Mouse (Mus musculus) lung, embryonic 15.5 days (tissue): Measurements from ENCODE around the gene Snd1. TPM values are rescaled to one million over a fixed set of nuclear protein-coding genes. Genes with fewer than 3 reads are reported as not detected.
"Not testable (repeated sequence)": the region's sequence is repeated elsewhere in the genome, so short reads cannot be mapped to it uniquely, and the experiment has no call there.

Source experiments
- ATAC-seq: fragments of 200-750 bp; cut with Nextera tagmentation; 2 replicates; pipeline ENCODE4 v1.8.0; 2017; ENCODE audit warnings: moderate number of reproducible peaks, borderline replicate concordance; ENCODE audit not compliant: low FRiP score, low TSS enrichment; ENCODE audit errors: extremely low read depth
- H3K27ac ChIP-seq: fragments of 300-500 bp; sonication (generic); 2 replicates; pipeline ENCODE4 v1.5.1; 2015; ENCODE audit warnings: moderate library complexity, mild to moderate bottlenecking, inconsistent platforms
- H3K27me3 ChIP-seq: fragments of 300-500 bp; sonication (generic); 2 replicates; pipeline ENCODE4 v1.6.1; 2015; ENCODE audit warnings: inconsistent platforms
- H3K36me3 ChIP-seq: fragments of 300-500 bp; sonication (generic); 2 replicates; pipeline ENCODE4 v1.6.1; 2015; ENCODE audit warnings: inconsistent platforms
- H3K4me1 ChIP-seq: fragments of 300-500 bp; sonication (generic); 2 replicates; pipeline ENCODE4 v1.6.1; 2015; ENCODE audit warnings: inconsistent platforms
- H3K4me2 ChIP-seq: fragments of 300-500 bp; sonication (generic); 2 replicates; pipeline ENCODE4 v1.6.1; 2015; ENCODE audit warnings: inconsistent platforms, mild to moderate bottlenecking, moderate library complexity
- H3K4me3 ChIP-seq: fragments of 300-500 bp; sonication (generic); 2 replicates; pipeline ENCODE4 v1.5.1; 2015; ENCODE audit warnings: mild to moderate bottlenecking, inconsistent platforms
- H3K9ac ChIP-seq: fragments of 300-500 bp; sonication (generic); 2 replicates; pipeline ENCODE4 v1.6.1; 2015; ENCODE audit warnings: inconsistent platforms
- H3K9me3 ChIP-seq: fragments of 300-500 bp; sonication (generic); 2 replicates; pipeline ENCODE4 v1.6.1; 2016; ENCODE audit warnings: inconsistent platforms
- WGBS: fragments of 180-500 bp; shearing (Covaris S2); methylation state at CpG from one replicate; pipeline ENCODE4 v1.1.7; 2015; 5-methylcytosine and 5-hydroxymethylcytosine counted together
- polyA plus RNA-seq: library from polyadenylated mRNA; unstranded; fragments of >200 nt; fragmentation: Nextera tagmentation; extraction: Ambion mirVana; gene quantifications from 2 replicates; pipeline ENCODE4 v1.2.1, GENCODE M21; 2015

Snd1 gene
- polyA plus RNA-seq, 1 experiment from 2014 or later: 131 TPM

DNA sequence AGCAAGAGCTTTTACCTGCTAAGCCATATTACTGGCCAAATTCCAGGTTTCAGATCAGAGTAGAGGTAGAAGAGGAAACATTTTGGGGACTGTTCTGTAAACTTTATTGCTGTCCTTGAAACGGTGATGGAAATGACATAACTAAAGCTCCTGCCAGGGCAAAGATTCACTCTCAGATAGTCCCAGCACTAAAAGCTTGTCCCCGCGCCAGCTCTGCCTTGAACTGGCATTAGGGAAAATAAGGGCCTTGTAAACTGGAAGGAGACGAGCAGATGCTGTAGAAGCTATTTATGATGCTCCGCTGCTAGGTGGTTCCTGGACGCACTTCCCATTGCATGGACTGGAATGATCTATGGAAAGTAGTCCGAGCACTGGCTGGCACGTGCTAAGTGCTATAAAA, 44.5 kb downstream of the Snd1 start:
- Histone ChIP-seq H3K9ac (no peak overlapping the region), H3K27ac (no peak overlapping the region), H3K4me2 (no peak overlapping the region), H3K27me3 (no peaks in the 10 kb centered on the region), H3K9me3 (no peaks in the 10 kb centered on the region), H3K4me1 (no peaks in the 10 kb centered on the region), H3K4me3 (no peak overlapping the region), H3K36me3 (peaks cover 40% of the 10 kb centered on the region)
- no peak for ATAC-seq
- WGBS: 89% methylated on average over 8 of the region's 8 CpGs

DNA sequence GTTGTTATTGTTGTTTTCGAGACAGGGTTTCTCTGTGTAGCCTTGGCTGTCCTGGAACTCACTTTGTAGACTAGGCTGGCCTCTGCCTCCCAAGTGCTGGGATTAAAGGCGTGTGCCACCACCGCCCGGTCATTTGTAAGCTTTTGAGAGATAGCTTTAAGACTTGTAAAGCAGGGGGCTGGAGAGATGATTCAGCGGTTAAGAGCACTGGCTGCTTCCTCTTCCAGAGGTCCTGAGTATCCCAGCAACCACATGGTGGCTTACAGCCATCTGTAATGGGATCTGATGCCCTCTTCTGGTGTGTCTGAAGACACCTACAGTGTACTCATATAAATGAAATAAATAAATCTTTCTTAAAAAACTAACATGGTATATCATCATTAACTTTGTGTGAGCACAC, 45.8 kb downstream of the Snd1 start:
- H3K4me2 ChIP-seq, H3K9me3 ChIP-seq, H3K4me3 ChIP-seq, H3K9ac ChIP-seq, H3K27me3 ChIP-seq, H3K4me1 ChIP-seq, ATAC-seq, H3K27ac ChIP-seq: not testable (repeated sequence)
- H3K36me3 ChIP-seq: peaks cover 40% of the 10 kb centered on the region
- WGBS: 82% methylated on average over 5 of the region's 5 CpGs

DNA sequence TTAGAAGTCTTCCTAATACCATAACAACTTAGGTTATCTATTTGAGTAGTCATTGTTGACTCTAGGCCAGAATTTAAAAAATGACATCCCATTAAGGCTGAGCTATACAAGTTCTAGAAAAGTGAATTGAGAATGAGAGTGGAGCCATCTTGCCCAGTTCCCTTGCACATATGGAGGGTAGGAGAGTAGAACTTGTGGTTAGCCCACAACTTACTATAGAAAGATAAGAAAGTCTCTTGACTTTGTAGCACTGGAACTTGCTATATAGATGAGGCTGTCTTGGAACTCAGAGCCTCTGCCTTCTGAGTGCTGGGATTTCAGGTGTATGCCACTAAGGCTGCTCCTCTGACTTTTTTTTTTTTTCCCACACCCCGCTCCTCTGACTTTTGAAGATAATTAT, 46.5 kb downstream of the Snd1 start:
- Histone ChIP-seq H3K36me3 (peaks cover 47% of the 10 kb centered on the region), H3K4me3 (no peak overlapping the region), H3K27me3 (no peaks in the 10 kb centered on the region), H3K4me1 (no peaks in the 10 kb centered on the region), H3K27ac (no peak overlapping the region), H3K9ac (no peak overlapping the region), H3K9me3 (no peaks in the 10 kb centered on the region), H3K4me2 (no peak overlapping the region)
- ATAC-seq: no peak
- 78% methylated on average over 1 of the region's 1 CpGs for WGBS

DNA sequence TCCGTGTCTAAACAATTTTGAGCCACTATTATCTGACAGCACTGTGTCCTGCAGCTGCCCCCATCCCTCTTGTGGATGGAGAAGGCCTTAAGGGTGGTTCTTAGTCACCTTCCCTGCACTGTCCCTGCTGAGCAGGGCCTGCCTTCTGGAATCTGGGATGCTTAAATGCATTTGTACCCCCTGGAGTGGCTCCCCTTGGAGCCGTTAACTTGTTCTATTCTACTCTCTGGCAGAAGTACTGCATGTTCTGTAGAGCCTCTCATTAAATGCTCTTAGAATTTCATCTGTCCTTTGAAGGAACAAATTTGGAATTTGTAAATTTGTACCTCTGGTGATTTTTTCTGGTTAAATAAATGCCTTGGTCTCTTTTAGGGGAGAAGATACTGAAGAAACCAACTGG, 50.6 kb downstream of the Snd1 start:
- 63% methylated on average over 2 of the region's 2 CpGs for WGBS
- Histone ChIP-seq H3K4me1 (no peaks in the 10 kb centered on the region), H3K9me3 (no peaks in the 10 kb centered on the region), H3K27me3 (no peaks in the 10 kb centered on the region), H3K36me3 (peaks cover 76% of the 10 kb centered on the region), H3K27ac (no peak overlapping the region), H3K9ac (no peak overlapping the region), H3K4me3 (no peak overlapping the region), H3K4me2 (no peak overlapping the region)
- ATAC-seq: no peak

DNA sequence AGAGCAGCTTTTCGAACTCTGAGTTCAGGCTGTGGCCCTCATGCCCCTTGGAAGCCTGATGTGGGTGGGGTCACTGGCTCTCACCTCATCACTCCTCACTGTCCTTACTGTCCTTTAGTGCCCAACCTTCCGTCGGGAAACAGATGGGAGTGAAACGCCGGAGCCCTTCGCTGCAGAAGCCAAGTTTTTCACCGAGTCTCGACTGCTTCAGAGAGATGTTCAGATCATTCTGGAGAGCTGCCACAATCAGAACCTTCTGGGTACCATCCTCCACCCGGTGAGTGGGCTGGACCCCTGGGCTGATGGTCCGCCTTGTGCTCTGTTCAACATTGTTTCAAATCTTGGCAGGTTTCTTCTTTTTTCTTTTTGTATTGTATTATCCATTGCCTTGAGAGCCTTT, 52.5 kb downstream of the Snd1 start:
- no peak overlapping the region for H3K27ac ChIP-seq
- no peaks in the 10 kb centered on the region for H3K4me1 ChIP-seq
- 79% methylated on average over 10 of the region's 10 CpGs for WGBS
- no peak overlapping the region for H3K4me2 ChIP-seq
- no peaks in the 10 kb centered on the region for H3K9me3 ChIP-seq
- no peak overlapping the region for H3K4me3 ChIP-seq
- H3K9ac ChIP-seq: no peak overlapping the region
- no peaks in the 10 kb centered on the region for H3K27me3 ChIP-seq
- peaks cover 67% of the 10 kb centered on the region for H3K36me3 ChIP-seq
- ATAC-seq: no peak

DNA sequence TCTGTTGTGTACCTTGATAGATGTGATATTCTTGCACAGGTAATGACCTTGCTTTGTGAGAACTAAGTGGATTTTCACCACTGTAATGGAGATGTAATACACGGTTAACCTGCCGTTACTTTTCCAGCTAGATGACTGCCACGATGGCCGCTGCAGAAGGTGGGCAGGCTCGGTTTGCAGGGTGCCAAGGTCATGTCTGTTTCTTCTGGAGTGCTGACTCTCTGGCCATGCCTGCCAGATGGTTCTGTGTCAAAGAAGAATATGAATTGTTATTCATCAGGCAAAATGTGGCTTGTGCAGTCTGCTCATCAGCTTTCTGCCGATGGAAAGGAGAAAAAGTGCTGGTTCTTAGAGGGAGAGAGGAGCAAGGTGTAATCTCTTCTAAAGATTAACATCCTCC, 53.3 kb downstream of the Snd1 start:
- no peak for ATAC-seq
- no peak overlapping the region for H3K4me2 ChIP-seq
- H3K27me3 ChIP-seq: no peaks in the 10 kb centered on the region
- H3K4me1 ChIP-seq: no peaks in the 10 kb centered on the region
- no peak overlapping the region for H3K9ac ChIP-seq
- H3K27ac ChIP-seq: no peak overlapping the region
- WGBS: 84% methylated on average over 6 of the region's 6 CpGs
- H3K9me3 ChIP-seq: no peaks in the 10 kb centered on the region
- peaks cover 61% of the 10 kb centered on the region for H3K36me3 ChIP-seq
- no peak overlapping the region for H3K4me3 ChIP-seq

DNA sequence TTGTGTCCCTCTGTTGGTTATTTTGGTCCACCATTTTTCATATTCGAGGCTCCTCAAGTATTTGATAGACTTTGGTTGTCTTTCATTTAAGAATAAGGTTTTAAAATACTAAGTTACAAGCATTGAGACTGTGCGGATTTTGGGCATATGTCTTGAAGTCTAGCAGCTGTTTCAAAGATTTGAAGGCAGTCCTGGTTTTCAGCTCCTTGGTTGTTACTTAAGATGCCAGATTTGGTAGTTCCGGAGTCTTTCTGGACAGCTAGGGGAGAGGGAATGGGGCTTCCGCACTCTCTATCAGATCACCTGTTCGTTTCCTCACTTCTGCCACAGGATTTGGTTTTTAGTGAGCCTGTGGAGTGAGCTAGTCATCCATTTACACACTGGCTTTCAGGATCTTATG, 61.5 kb downstream of the Snd1 start:
- H3K36me3 ChIP-seq: peaks cover 21% of the 10 kb centered on the region; the same call in 1 of the 2 replicates
- ATAC-seq: no peak
- no peak overlapping the region for H3K4me2 ChIP-seq
- whole genome bisulfite sequencing: 88% methylated on average over 5 of the region's 5 CpGs
- H3K4me1 ChIP-seq: no peaks in the 10 kb centered on the region
- no peak overlapping the region for H3K27ac ChIP-seq
- H3K9ac ChIP-seq: no peak overlapping the region
- H3K9me3 ChIP-seq: no peaks in the 10 kb centered on the region
- no peak overlapping the region for H3K4me3 ChIP-seq
- no peaks in the 10 kb centered on the region for H3K27me3 ChIP-seq

DNA sequence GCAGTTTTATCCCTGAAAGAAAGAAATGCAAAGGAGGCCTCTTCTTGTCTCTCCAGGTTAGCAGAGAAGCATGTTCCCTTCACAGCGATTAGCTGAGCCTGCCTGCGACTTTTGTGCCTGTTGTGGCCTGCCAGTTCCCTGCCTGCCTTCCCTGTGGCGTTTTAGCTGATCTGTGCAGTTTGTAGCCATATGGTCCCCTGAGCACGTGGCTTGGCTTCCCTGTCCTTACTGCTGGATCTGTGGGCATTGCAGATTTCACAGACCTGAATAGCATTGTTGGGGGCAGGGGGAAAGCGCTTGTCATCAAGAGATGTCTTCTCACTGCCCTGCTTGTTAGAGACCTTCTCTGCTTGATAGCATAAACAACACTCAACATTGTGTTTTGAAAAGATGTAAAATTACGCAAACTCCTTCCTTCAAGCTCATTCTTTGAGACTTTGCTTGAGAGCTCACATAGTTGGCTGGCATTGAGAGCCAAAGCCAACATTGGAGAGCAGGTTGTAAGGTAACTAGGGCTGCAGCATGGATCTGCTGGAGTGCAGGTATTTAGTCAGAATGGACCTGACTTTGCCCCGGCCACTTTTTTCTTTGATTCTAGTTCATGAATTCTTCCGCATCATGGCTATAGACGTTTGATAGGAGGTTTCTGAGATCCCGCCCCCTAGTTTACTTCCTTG, 63.0 kb downstream of the Snd1 start:
- no peak for ATAC-seq
- H3K27me3 ChIP-seq: no peaks in the 10 kb centered on the region
- H3K4me1 ChIP-seq: no peaks in the 10 kb centered on the region
- 71% methylated on average over 10 of the region's 10 CpGs for WGBS
- H3K27ac ChIP-seq: no peak overlapping the region
- H3K9ac ChIP-seq: no peak overlapping the region
- H3K4me2 ChIP-seq: no peak overlapping the region
- peaks cover 21% of the 10 kb centered on the region; the same call in 1 of the 2 replicates for H3K36me3 ChIP-seq
- H3K4me3 ChIP-seq: no peak overlapping the region
- no peaks in the 10 kb centered on the region for H3K9me3 ChIP-seq

DNA sequence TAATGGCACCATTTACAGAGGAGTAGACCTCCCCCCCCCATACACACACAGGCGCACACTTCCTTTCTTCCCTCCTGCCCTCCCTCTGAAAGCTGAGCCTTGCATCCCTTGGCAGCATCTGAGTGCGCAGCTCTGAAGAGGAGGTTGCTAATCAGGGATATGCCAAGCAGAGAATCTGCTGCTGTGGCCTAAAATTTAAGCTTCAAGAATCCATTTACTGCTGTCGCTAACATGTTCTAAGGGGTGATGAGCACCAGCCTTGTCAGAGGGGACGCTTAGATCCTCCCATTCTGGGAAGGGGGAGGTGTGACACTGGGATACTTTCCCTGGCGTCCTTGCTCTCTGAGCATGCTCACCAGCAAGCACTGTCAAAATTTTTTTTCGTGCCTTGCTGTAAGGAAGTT, 67.4 kb downstream of the Snd1 start:
- H3K27me3 ChIP-seq: no peaks in the 10 kb centered on the region
- peaks cover 13% of the 10 kb centered on the region; the same call in 1 of the 2 replicates for H3K36me3 ChIP-seq
- no peak overlapping the region for H3K9ac ChIP-seq
- no peaks in the 10 kb centered on the region for H3K9me3 ChIP-seq
- ATAC-seq: no peak
- H3K4me2 ChIP-seq: no peak overlapping the region
- H3K27ac ChIP-seq: no peak overlapping the region
- 70% methylated on average over 6 of the region's 6 CpGs for WGBS
- H3K4me3 ChIP-seq: no peak overlapping the region
- no peaks in the 10 kb centered on the region for H3K4me1 ChIP-seq

DNA sequence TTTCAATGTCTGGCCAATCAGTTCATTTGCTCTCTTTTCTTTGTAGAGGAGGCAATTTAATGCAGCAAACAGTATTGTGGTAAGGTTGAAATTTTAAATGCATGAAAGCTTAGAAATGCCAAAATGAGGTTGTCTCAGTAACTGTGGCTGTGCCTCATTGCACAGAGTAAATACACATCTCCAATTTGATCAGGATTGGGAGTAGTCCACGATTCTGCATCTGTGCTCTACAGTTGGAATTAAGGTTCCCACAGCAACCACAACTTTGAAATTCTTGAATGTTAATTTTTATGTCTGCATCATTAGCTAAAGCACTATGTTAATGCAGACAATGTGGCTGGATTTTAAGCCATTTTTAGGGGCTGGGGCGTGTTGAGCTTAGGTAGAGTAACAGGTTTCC, 72.0 kb downstream of the Snd1 start:
- H3K36me3 ChIP-seq: peaks cover 13% of the 10 kb centered on the region; the same call in 1 of the 2 replicates
- H3K27ac ChIP-seq: no peak overlapping the region
- no peak overlapping the region for H3K4me2 ChIP-seq
- H3K27me3 ChIP-seq: no peaks in the 10 kb centered on the region
- H3K9ac ChIP-seq: no peak overlapping the region
- WGBS: 82% methylated on average over 2 of the region's 2 CpGs
- H3K4me3 ChIP-seq: no peak overlapping the region
- H3K4me1 ChIP-seq: no peaks in the 10 kb centered on the region
- no peaks in the 10 kb centered on the region for H3K9me3 ChIP-seq
- no peak for ATAC-seq

DNA sequence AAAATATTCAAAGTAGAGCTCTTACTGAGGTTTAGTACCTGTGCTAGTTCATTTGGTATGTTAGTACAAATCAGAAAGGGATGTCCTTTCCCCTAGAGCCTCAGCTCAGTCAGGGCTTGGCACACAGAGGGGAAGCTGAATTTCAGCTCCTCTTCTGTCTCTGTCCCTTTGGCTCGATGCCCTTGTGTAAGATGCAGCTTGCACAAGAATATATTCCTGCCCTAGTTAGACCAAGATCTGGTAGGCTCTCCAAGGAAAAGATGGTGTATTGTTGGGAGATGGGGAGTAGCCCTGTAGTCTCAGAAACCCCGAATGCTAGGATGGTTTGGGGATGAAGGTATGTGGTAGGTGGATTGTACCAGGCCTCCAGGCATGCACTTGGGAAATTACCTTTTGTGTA, 74.4 kb downstream of the Snd1 start:
- Histone ChIP-seq H3K9me3 (no peaks in the 10 kb centered on the region), H3K27ac (no peak overlapping the region), H3K4me1 (no peaks in the 10 kb centered on the region), H3K27me3 (no peaks in the 10 kb centered on the region), H3K9ac (no peak overlapping the region), H3K4me2 (no peak overlapping the region), H3K4me3 (no peak overlapping the region), H3K36me3 (peaks cover 13% of the 10 kb centered on the region; the same call in 1 of the 2 replicates)
- no peak for ATAC-seq
- 85% methylated on average over 2 of the region's 2 CpGs for WGBS

DNA sequence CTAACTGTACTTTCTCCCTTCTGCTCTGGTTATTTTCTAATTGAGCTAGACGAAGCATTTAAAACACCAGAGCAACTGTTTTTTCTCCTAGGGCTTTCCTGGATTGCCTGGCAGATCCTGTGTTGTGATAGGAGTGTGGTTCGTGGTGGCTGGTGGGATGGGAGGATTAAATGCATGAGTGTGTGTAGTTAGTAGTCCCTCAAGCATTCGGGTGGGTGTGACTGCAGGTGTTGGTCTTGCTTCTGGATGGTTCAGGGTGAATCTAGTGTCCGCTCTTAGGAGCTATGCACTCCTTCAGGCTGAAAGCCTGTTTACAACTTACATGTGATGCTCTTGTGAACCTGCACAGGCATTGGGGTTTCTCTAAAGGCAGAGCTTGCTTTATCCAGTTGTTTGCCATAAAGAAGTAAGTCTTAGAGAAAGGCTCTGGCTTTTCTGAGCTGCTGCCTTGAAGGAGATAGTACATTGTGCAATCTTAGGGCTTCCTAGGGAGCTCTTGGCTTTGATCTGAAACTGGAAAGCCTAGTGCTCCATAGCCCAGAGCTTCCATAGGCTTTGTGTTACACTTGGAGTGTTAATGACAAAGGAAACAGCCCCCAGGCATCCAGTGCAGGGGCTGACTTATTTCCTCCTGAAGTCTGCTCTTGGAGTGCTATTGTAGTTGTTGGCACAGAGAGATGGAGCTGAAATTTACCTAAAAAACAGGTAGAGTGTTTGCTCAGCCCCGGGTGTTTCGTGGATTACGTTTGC, 75.5 kb downstream of the Snd1 start:
- Histone ChIP-seq H3K9ac (no peak overlapping the region), H3K4me2 (no peak overlapping the region), H3K36me3 (peaks cover 11% of the 10 kb centered on the region; the same call in 1 of the 2 replicates), H3K4me3 (no peak overlapping the region), H3K27me3 (no peaks in the 10 kb centered on the region), H3K27ac (no peak overlapping the region), H3K9me3 (no peaks in the 10 kb centered on the region), H3K4me1 (no peaks in the 10 kb centered on the region)
- 75% methylated on average over 7 of the region's 7 CpGs for WGBS
- no peak for ATAC-seq
